Mouse (Mus musculus) liver, adult 2 months (tissue): ENCODE measurements at regions not wholly inside any gene's neighbourhood (a gene's known extent, or its start where the extent isn't known, plus 50 kb on each side); places are given as distances from the start of the nearest gene placed in this dataset.

Source experiments
- DNase-seq: peaks from one replicate; pipeline ENCODE4 v3.0.0-alpha.2; 2011; ENCODE audit warnings: low read depth, low spot score; ENCODE audit errors: extremely low read depth
- H3K27ac ChIP-seq: fragments of 200-500 bp; replicated peaks from 2 replicates; pipeline ENCODE4 v1.5.1; 2012; ENCODE audit warnings: low read depth, mild to moderate bottlenecking, control low read depth, inconsistent platforms, low read length; ENCODE audit not compliant: insufficient read depth
- H3K27me3 ChIP-seq: fragments of 200-500 bp; 2 replicates; pipeline ENCODE4 v1.6.1; 2012; ENCODE audit warnings: mild to moderate bottlenecking, moderate library complexity, low read length, inconsistent platforms; ENCODE audit not compliant: control insufficient read depth, insufficient read depth
- H3K36me3 ChIP-seq: fragments of 200-500 bp; 2 replicates; pipeline ENCODE4 v1.6.1; 2012; ENCODE audit warnings: low read length, inconsistent platforms; ENCODE audit not compliant: control insufficient read depth, insufficient read depth
- H3K4me1 ChIP-seq: fragments of 200-500 bp; 2 replicates; pipeline ENCODE4 v1.6.1; 2011; ENCODE audit warnings: low read length; ENCODE audit not compliant: control insufficient read depth, insufficient read depth
- H3K4me3 ChIP-seq: fragments of 200-500 bp; 2 replicates; pipeline ENCODE4 v1.5.1; 2011; ENCODE audit warnings: low read depth, mild to moderate bottlenecking, control low read depth, low read length, moderate library complexity; ENCODE audit not compliant: insufficient read depth
- H3K79me2 ChIP-seq: fragments of 200-500 bp; 2 replicates; pipeline ENCODE4 v1.6.1; 2012; ENCODE audit warnings: inconsistent platforms, mild to moderate bottlenecking, low read length, moderate library complexity; ENCODE audit not compliant: control insufficient read depth, insufficient read depth
- H3K9ac ChIP-seq: fragments of 200-500 bp; 2 replicates; pipeline ENCODE4 v1.6.1; 2012; ENCODE audit warnings: low read depth, mild to moderate bottlenecking, control low read depth, inconsistent platforms, low read length
- CTCF ChIP-seq: fragments of 200-500 bp; IDR thresholded peaks from 2 replicates; pipeline ENCODE4 v1.5.1; 2011; ENCODE audit warnings: low read depth, low read length, control low read depth
- POLR2A ChIP-seq: fragments of 200-500 bp; IDR thresholded peaks from 2 replicates; pipeline ENCODE4 v1.6.1; 2011; ENCODE audit warnings: low read length, control low read depth; ENCODE audit not compliant: insufficient read depth; ENCODE audit errors: extremely low read depth
- WGBS: fragments of 180-500 bp; shearing (Covaris S2); methylation state at CpG from one replicate; pipeline ENCODE4 v1.1.7; 2018; 5-methylcytosine and 5-hydroxymethylcytosine counted together

DNA sequence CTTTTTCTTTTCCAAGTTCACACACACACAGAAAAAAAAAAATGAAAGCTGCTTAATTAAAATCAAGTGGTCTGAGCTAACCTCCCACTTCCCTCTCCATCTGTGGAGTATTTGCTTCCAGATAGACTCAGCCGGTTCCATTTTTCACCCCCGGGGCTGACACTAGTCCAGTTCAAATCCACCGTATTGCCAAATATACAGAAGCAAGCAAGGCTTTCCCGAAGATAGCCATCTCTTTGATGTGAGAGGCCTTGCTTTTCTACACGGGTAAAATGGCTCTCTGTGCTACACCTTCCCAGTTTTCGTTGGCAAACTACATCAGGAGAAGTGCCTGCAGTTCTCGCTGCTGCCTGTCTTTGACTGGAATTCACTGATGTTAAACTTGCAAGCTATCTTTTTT is 244.1 kb upstream of the Fat1 start:
- no peak for TF ChIP-seq POLR2A
- no peak for TF ChIP-seq CTCF
- 32% methylated on average over 7 of the region's 7 CpGs for WGBS
- Histone ChIP-seq H3K4me1 (peaks cover 8% of the 10 kb centered on the region), H3K27me3 (no peaks in the 10 kb centered on the region), H3K79me2 (no peaks in the 10 kb centered on the region), H3K36me3 (no peaks in the 10 kb centered on the region), H3K9ac (no peak overlapping the region), H3K27ac (no peak overlapping the region), H3K4me3 (no peak overlapping the region)
- peak; percentile 29 for DNase-seq

DNA sequence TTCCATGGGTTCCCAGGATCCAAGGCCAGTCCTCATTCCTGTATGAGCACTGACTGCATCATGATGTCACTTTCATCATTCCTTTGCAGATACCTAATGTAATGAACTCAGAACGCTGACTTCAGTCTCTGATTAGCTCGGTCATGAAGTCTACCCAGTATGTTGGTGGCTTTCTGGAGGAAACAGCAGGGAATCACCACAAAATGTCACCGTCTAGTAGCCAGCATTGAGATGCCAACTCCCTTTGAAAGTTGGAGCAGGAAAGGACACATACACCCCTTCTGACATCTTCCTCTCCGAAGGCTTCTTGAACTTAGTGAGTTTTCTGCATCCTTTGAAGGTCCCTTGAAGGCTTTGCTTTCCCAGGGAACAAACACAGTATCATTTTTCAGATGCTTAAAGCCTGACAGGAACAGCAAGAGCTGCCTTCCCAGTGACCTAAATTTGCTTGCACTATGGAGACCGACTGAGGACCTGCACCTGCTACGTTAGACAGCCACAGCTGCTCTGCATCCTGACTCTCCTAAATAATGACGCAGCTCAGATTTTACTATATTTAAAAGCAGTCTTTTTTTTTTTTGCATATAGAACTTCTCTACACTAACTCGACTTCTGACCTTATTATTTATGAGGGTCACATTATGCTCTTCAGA is 243.1 kb upstream of the Fat1 start:
- 90% methylated on average over 8 of the region's 8 CpGs for WGBS
- no peaks in the 10 kb centered on the region for H3K27me3 ChIP-seq

DNA sequence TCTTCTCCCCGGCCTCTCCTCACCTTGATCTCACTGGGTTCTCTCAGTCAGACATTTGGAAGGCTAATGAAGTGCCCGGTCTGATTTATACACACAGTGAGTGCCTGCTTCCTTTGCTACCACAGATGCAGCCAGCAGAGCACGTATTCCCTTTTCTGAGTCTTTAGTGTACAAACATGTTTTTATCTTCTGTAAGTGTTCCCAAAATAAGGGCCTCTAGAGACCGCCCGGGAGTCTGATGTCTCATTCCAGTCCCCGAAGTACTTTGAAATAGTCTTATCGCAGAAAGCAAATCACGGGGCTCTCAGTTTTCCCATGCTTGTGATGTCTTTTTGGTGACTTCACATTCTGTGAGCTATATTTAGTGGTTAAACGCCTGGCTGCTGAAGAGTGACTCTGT is 240.4 kb upstream of the Fat1 start:
- H3K36me3 ChIP-seq: no peaks in the 10 kb centered on the region
- H3K79me2 ChIP-seq: no peaks in the 10 kb centered on the region
- 72% methylated on average over 9 of the region's 9 CpGs for WGBS
- H3K4me3 ChIP-seq: no peak overlapping the region
- no peak for TF ChIP-seq POLR2A
- TF ChIP-seq CTCF: no peak
- no peak overlapping the region for H3K27ac ChIP-seq
- H3K27me3 ChIP-seq: no peaks in the 10 kb centered on the region
- H3K4me1 ChIP-seq: peaks cover 4% of the 10 kb centered on the region; the same call in 1 of the 2 replicates
- no peak overlapping the region for H3K9ac ChIP-seq
- no peak for DNase-seq

More for the DNA sequence above, 243.1 kb upstream of the Fat1 start:
- DNase-seq: no peak
- H3K4me1 ChIP-seq: peaks cover 5% of the 10 kb centered on the region
- no peak for TF ChIP-seq CTCF
- TF ChIP-seq POLR2A: no peak
- H3K9ac ChIP-seq: no peak overlapping the region
- no peak overlapping the region for H3K4me3 ChIP-seq
- H3K79me2 ChIP-seq: no peaks in the 10 kb centered on the region
- H3K27ac ChIP-seq: no peak overlapping the region
- no peaks in the 10 kb centered on the region for H3K36me3 ChIP-seq

DNA sequence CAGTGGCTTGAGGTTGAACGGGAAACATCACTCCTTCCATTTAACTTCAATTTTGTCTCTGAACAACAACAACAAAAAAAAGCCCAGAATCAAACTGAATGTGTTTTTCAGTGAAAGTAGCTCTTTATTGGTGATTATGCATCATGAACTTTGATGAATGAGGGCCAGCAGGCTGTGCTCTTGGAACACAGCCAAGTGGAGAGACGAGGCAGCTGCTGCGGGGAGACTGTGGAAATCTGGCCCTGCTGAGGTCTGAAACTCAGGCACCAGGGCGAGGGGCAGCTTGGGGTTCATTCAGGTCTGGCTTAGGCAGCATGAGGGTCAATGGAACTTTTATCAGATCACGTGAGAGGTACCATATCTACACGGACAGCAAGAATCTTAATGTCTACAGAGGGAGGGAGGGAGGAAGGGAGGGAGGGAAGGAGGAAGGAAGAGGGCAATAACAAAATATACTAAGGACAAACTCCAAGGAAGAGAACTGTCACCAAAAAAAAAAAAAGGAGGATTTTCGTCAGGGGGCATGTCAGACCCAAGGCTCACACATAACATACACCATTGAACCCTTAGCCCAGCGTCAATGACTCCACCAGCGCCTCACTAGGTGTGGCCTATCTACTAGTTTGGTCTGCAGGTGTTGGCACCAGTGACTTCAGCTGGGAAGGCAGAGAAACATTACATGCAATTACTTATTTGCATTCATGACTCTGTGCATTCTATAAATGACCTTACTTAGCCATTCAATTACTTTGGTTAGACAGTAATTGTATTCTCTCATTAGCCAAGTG is 239.0 kb upstream of the Fat1 start:
- WGBS: 57% methylated on average over 9 of the region's 9 CpGs
- H3K36me3 ChIP-seq: no peaks in the 10 kb centered on the region
- no peak for DNase-seq

DNA sequence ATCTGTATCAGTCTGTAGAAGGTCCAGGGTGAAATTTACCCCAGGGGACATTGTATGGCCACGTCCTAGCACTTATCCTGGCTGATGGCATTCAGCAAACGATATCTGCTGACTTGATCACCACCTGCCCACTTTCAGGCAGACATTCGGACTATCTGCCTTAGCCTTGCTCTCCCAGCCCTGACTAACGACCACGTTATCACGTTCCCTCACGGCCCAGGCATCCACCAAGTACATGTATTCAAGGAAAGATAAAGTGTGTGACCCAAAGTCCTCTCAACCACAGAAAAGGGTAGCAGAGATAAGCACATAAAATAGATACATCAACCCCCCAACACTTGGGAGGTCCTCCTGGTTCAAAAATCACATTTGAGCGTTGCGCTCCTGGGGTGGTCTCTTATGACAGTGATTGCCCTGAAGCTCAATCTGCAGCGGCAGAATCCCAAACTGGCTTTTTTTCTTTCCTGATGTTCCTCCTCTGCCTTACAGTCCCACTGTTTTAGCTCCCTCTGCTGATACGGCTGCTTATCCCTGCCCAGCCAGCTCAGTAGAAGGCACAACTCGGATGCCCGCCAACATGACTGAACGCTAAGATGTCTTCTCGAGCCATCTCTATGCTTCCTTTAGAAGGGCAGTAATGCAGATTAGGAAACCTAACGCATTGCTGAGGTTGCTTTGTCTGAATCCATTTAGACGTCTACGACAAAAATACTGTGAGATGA is 235.7 kb upstream of the Fat1 start:
- 75% methylated on average over 18 of the region's 18 CpGs for WGBS
- Histone ChIP-seq H3K36me3 (no peaks in the 10 kb centered on the region), H3K4me3 (no peak overlapping the region), H3K27me3 (no peaks in the 10 kb centered on the region), H3K9ac (no peak overlapping the region), H3K79me2 (no peaks in the 10 kb centered on the region), H3K4me1 (no peaks in the 10 kb centered on the region), H3K27ac (no peak overlapping the region)
- TF ChIP-seq POLR2A (no peak), CTCF (no peak)
- no peak for DNase-seq

More for the DNA sequence above, 239.0 kb upstream of the Fat1 start:
- TF ChIP-seq CTCF: no peak
- TF ChIP-seq POLR2A: no peak
- no peak overlapping the region for H3K4me3 ChIP-seq
- no peak overlapping the region for H3K9ac ChIP-seq
- H3K27me3 ChIP-seq: no peaks in the 10 kb centered on the region
- H3K79me2 ChIP-seq: no peaks in the 10 kb centered on the region
- H3K27ac ChIP-seq: no peak overlapping the region
- H3K4me1 ChIP-seq: 0 out of 2 replicates have a peak, but pooled peaks cover under 1% of the 10 kb centered on the region
